Mouse (Mus musculus) lung, embryonic 16.5 days (tissue): ENCODE measurements around the gene Gm8251. TPM values are rescaled to one million over a fixed set of nuclear protein-coding genes. Genes with fewer than 3 reads are reported as not detected.

Experiments
- polyA plus RNA-seq: library from polyadenylated mRNA; unstranded; fragments of >200 nt; fragmentation: Nextera tagmentation; extraction: Ambion mirVana; gene quantifications from 2 replicates; pipeline ENCODE4 v1.2.1, GENCODE M21; 2015

The Gm8251 gene
- polyA plus RNA-seq, 1 experiment from 2014 or later: 0.08 TPM

Other genes starting within 250 kb of the Gm8251 start
- 25.6 and 28.6 TPM in 2 replicates for gene Uxs1, start 234.1 kb downstream of the Gm8251 start, polyA plus RNA-seq
- gene Tpp2, start 128.3 kb downstream of the Gm8251 start, polyA plus RNA-seq: 62.9 and 63.4 TPM in 2 replicates
- 0.40 and 0.55 TPM in 2 replicates for gene Mettl21c, start 41.9 kb downstream of the Gm8251 start, polyA plus RNA-seq
- gene Tex30, start 40.5 kb upstream of the Gm8251 start, polyA plus RNA-seq: 85.8 and 87.3 TPM in 2 replicates
- gene Kdelc1, start 56.9 kb upstream of the Gm8251 start, polyA plus RNA-seq: 56.6 and 58.7 TPM in 2 replicates
- gene Bivm, start 57.0 kb upstream of the Gm8251 start, polyA plus RNA-seq: 16.3 and 18.2 TPM in 2 replicates
- 22.1 and 23.6 TPM in 2 replicates for gene Ercc5, start 85.8 kb upstream of the Gm8251 start, polyA plus RNA-seq
- 2.7 and 4.0 TPM in 2 replicates for gene Mettl21e, start 157.0 kb upstream of the Gm8251 start, polyA plus RNA-seq